Mouse (Mus musculus): Measurements from ENCODE around the gene Plxnc1. TPM values are rescaled to one million over a fixed set of nuclear protein-coding genes. Genes with fewer than 3 reads are reported as not detected.

The Plxnc1 gene
- polyA plus RNA-seq, 1 experiment from 2014 or later = 1.8 TPM

- Histone ChIP-seq H3K4me1 (peaks cover 31% of the 10 kb centered on the region), H3K27ac (no peak overlapping the region)
- no peak; the same call in 1 of the 2 replicates for ATAC-seq (ENCODE audit: insufficient number of reproducible peaks, low FRiP score, low TSS enrichment, low read depth)
Observed at GRCm38 (mm10) chr10:94945206-94945711, 624 bp upstream of the Plxnc1 start.

GRCm38 (mm10) chr10:94943846-94944690 lies 567 bp downstream of the Plxnc1 start:
- under 1% methylated on average over 96 of the region's 110 CpGs for WGBS
- peak overlapping the region; percentile 75 for H3K4me3 ChIP-seq
- no peaks in the 10 kb centered on the region for H3K9me3 ChIP-seq
- peak overlapping the region; percentile 61 for H3K9ac ChIP-seq
- ATAC-seq (ENCODE audit: insufficient number of reproducible peaks, low FRiP score, low TSS enrichment, low read depth) = peak; percentile 46; the same call in 1 of the 2 replicates
- H3K36me3 ChIP-seq = no peaks in the 10 kb centered on the region
- H3K27ac ChIP-seq = no peak overlapping the region
- peaks cover 59% of the 10 kb centered on the region for H3K27me3 ChIP-seq
- H3K4me2 ChIP-seq = peak overlapping the region; percentile 98
- H3K4me1 ChIP-seq = peaks cover 31% of the 10 kb centered on the region

More at GRCm38 (mm10) chr10:94945206-94945711, 624 bp upstream of the Plxnc1 start:
- H3K4me2 ChIP-seq = peak overlapping the region; percentile 98
- 0 out of 2 replicates have a peak overlapping the region, but pooled peaks have one; percentile 61 for H3K9ac ChIP-seq
- no peaks in the 10 kb centered on the region for H3K9me3 ChIP-seq
- under 1% methylated on average over 35 of the region's 36 CpGs for WGBS
- H3K27me3 ChIP-seq = peaks cover 59% of the 10 kb centered on the region
- H3K4me3 ChIP-seq = peak overlapping the region; percentile 75
- H3K36me3 ChIP-seq = no peaks in the 10 kb centered on the region

- under 1% methylated on average over 26 of the region's 26 CpGs for WGBS
- Histone ChIP-seq H3K36me3 (no peaks in the 10 kb centered on the region), H3K27me3 (peaks cover 59% of the 10 kb centered on the region), H3K9ac (peak overlapping the region; percentile 61), H3K4me3 (peak overlapping the region; percentile 75), H3K4me1 (peaks cover 31% of the 10 kb centered on the region), H3K4me2 (peak overlapping the region; percentile 98), H3K27ac (no peak overlapping the region), H3K9me3 (no peaks in the 10 kb centered on the region)
- ATAC-seq (ENCODE audit: insufficient number of reproducible peaks, low FRiP score, low TSS enrichment, low read depth) = peak; percentile 50; the same call in 1 of the 2 replicates
Observed at GRCm38 (mm10) chr10:94943401-94943845, 1.2 kb downstream of the Plxnc1 start.

GRCm38 (mm10) chr10:94942449-94943041 lies 2.1 kb downstream of the Plxnc1 start:
- H3K4me1 ChIP-seq = peaks cover 31% of the 10 kb centered on the region
- H3K36me3 ChIP-seq = no peaks in the 10 kb centered on the region
- no peaks in the 10 kb centered on the region for H3K9me3 ChIP-seq
- H3K4me2 ChIP-seq = peak overlapping the region; percentile 98
- no peak overlapping the region for H3K27ac ChIP-seq
- ATAC-seq (ENCODE audit: insufficient number of reproducible peaks, low FRiP score, low TSS enrichment, low read depth) = no peak
- WGBS = 5% methylated on average over 16 of the region's 17 CpGs
- H3K27me3 ChIP-seq = peaks cover 59% of the 10 kb centered on the region
- peak overlapping the region; percentile 75 for H3K4me3 ChIP-seq
- no peak overlapping the region for H3K9ac ChIP-seq

- Histone ChIP-seq H3K9me3 (no peaks in the 10 kb centered on the region), H3K4me1 (peaks cover 31% of the 10 kb centered on the region), H3K27ac (no peak overlapping the region), H3K27me3 (peaks cover 53% of the 10 kb centered on the region), H3K4me3 (no peak overlapping the region), H3K4me2 (no peak overlapping the region), H3K9ac (no peak overlapping the region), H3K36me3 (no peaks in the 10 kb centered on the region)
- WGBS = 22% methylated on average over 4 of the region's 4 CpGs
- no peak for ATAC-seq (ENCODE audit: insufficient number of reproducible peaks, low FRiP score, low TSS enrichment, low read depth)
Observed at GRCm38 (mm10) chr10:94941551-94941950, 3.1 kb downstream of the Plxnc1 start.

GRCm38 (mm10) chr10:94940786-94941185 lies 3.8 kb downstream of the Plxnc1 start:
- no peak overlapping the region for H3K4me3 ChIP-seq
- peaks cover 45% of the 10 kb centered on the region for H3K27me3 ChIP-seq
- H3K4me2 ChIP-seq = no peak overlapping the region
- H3K27ac ChIP-seq = no peak overlapping the region
- no peaks in the 10 kb centered on the region for H3K9me3 ChIP-seq
- H3K36me3 ChIP-seq = no peaks in the 10 kb centered on the region
- H3K9ac ChIP-seq = no peak overlapping the region
- 48% methylated on average over 7 of the region's 7 CpGs for WGBS
- peaks cover 31% of the 10 kb centered on the region for H3K4me1 ChIP-seq
- ATAC-seq (ENCODE audit: insufficient number of reproducible peaks, low FRiP score, low TSS enrichment, low read depth) = no peak

GRCm38 (mm10) chr10:94940061-94940460 lies 4.6 kb downstream of the Plxnc1 start:
- H3K27me3 ChIP-seq = peaks cover 38% of the 10 kb centered on the region
- H3K36me3 ChIP-seq = no peaks in the 10 kb centered on the region
- no peak for ATAC-seq (ENCODE audit: insufficient number of reproducible peaks, low FRiP score, low TSS enrichment, low read depth)
- no peak overlapping the region for H3K4me2 ChIP-seq
- no peak overlapping the region for H3K9ac ChIP-seq
- H3K4me1 ChIP-seq = peaks cover 27% of the 10 kb centered on the region
- no peak overlapping the region for H3K4me3 ChIP-seq
- H3K9me3 ChIP-seq = no peaks in the 10 kb centered on the region
- no peak overlapping the region for H3K27ac ChIP-seq
- 31% methylated on average over 2 of the region's 2 CpGs for WGBS

GRCm38 (mm10) chr10:94938899-94939298 lies 5.7 kb downstream of the Plxnc1 start:
- no peak overlapping the region for H3K4me3 ChIP-seq
- 89% methylated on average over 2 of the region's 2 CpGs for whole genome bisulfite sequencing
- H3K4me2 ChIP-seq = no peak overlapping the region
- no peaks in the 10 kb centered on the region for H3K9me3 ChIP-seq
- no peaks in the 10 kb centered on the region for H3K36me3 ChIP-seq
- no peak overlapping the region for H3K9ac ChIP-seq
- H3K27me3 ChIP-seq = peaks cover 31% of the 10 kb centered on the region
- no peak overlapping the region for H3K27ac ChIP-seq
- peaks cover 19% of the 10 kb centered on the region for H3K4me1 ChIP-seq
- no peak for ATAC-seq (ENCODE audit: insufficient number of reproducible peaks, low FRiP score, low TSS enrichment, low read depth)

- no peak for ATAC-seq (ENCODE audit: insufficient number of reproducible peaks, low FRiP score, low TSS enrichment, low read depth)
- H3K4me3 ChIP-seq = no peak overlapping the region
- H3K4me2 ChIP-seq = no peak overlapping the region
- H3K9ac ChIP-seq = no peak overlapping the region
- H3K36me3 ChIP-seq = no peaks in the 10 kb centered on the region
- H3K27ac ChIP-seq = no peak overlapping the region
- 89% methylated on average over 6 of the region's 6 CpGs for WGBS
- H3K9me3 ChIP-seq = no peaks in the 10 kb centered on the region
- H3K4me1 ChIP-seq = peaks cover 13% of the 10 kb centered on the region
- H3K27me3 ChIP-seq = peaks cover 25% of the 10 kb centered on the region
Observed at GRCm38 (mm10) chr10:94938320-94938719, 6.3 kb downstream of the Plxnc1 start.

GRCm38 (mm10) chr10:94935270-94935669 lies 9.4 kb downstream of the Plxnc1 start:
- 80% methylated on average over 4 of the region's 4 CpGs for WGBS

GRCm38 (mm10) chr10:94934151-94934614 lies 10.5 kb downstream of the Plxnc1 start:
- Histone ChIP-seq H3K4me2 (no peak overlapping the region), H3K9me3 (no peaks in the 10 kb centered on the region), H3K4me3 (no peak overlapping the region), H3K36me3 (no peaks in the 10 kb centered on the region), H3K27me3 (no peaks in the 10 kb centered on the region), H3K27ac (no peak overlapping the region), H3K4me1 (no peaks in the 10 kb centered on the region), H3K9ac (no peak overlapping the region)
- ATAC-seq (ENCODE audit: insufficient number of reproducible peaks, low FRiP score, low TSS enrichment, low read depth) = no peak
- WGBS = 84% methylated on average over 9 of the region's 9 CpGs

More at GRCm38 (mm10) chr10:94935270-94935669, 9.4 kb downstream of the Plxnc1 start:
- Histone ChIP-seq H3K9me3 (no peaks in the 10 kb centered on the region), H3K4me3 (no peak overlapping the region), H3K4me1 (no peaks in the 10 kb centered on the region), H3K9ac (no peak overlapping the region), H3K27me3 (no peaks in the 10 kb centered on the region), H3K4me2 (no peak overlapping the region), H3K27ac (no peak overlapping the region), H3K36me3 (no peaks in the 10 kb centered on the region)
- no peak for ATAC-seq (ENCODE audit: insufficient number of reproducible peaks, low FRiP score, low TSS enrichment, low read depth)
